Mouse (Mus musculus) liver, adult 2 months (tissue): ENCODE data around the gene Rhoc. TPM values are rescaled to one million over a fixed set of nuclear protein-coding genes. Genes with fewer than 3 reads are reported as not detected.
A peak's percentile ranks its signal among the peaks of the same experiment; 100 is the strongest.

Experiments
- DNase-seq: peaks from one replicate; pipeline ENCODE4 v3.0.0-alpha.2; 2011; ENCODE audit warnings: low read depth, low spot score; ENCODE audit errors: extremely low read depth
- H3K27ac ChIP-seq: fragments of 200-500 bp; replicated peaks from 2 replicates; pipeline ENCODE4 v1.5.1; 2012; ENCODE audit warnings: low read depth, mild to moderate bottlenecking, control low read depth, inconsistent platforms, low read length; ENCODE audit not compliant: insufficient read depth
- H3K27me3 ChIP-seq: fragments of 200-500 bp; 2 replicates; pipeline ENCODE4 v1.6.1; 2012; ENCODE audit warnings: mild to moderate bottlenecking, moderate library complexity, low read length, inconsistent platforms; ENCODE audit not compliant: control insufficient read depth, insufficient read depth
- H3K36me3 ChIP-seq: fragments of 200-500 bp; 2 replicates; pipeline ENCODE4 v1.6.1; 2012; ENCODE audit warnings: low read length, inconsistent platforms; ENCODE audit not compliant: control insufficient read depth, insufficient read depth
- H3K4me1 ChIP-seq: fragments of 200-500 bp; 2 replicates; pipeline ENCODE4 v1.6.1; 2011; ENCODE audit warnings: low read length; ENCODE audit not compliant: control insufficient read depth, insufficient read depth
- H3K4me3 ChIP-seq: fragments of 200-500 bp; 2 replicates; pipeline ENCODE4 v1.5.1; 2011; ENCODE audit warnings: low read depth, mild to moderate bottlenecking, control low read depth, low read length, moderate library complexity; ENCODE audit not compliant: insufficient read depth
- H3K79me2 ChIP-seq: fragments of 200-500 bp; 2 replicates; pipeline ENCODE4 v1.6.1; 2012; ENCODE audit warnings: inconsistent platforms, mild to moderate bottlenecking, low read length, moderate library complexity; ENCODE audit not compliant: control insufficient read depth, insufficient read depth
- H3K9ac ChIP-seq: fragments of 200-500 bp; 2 replicates; pipeline ENCODE4 v1.6.1; 2012; ENCODE audit warnings: low read depth, mild to moderate bottlenecking, control low read depth, inconsistent platforms, low read length
- CTCF ChIP-seq: fragments of 200-500 bp; IDR thresholded peaks from 2 replicates; pipeline ENCODE4 v1.5.1; 2011; ENCODE audit warnings: low read depth, low read length, control low read depth
- POLR2A ChIP-seq: fragments of 200-500 bp; IDR thresholded peaks from 2 replicates; pipeline ENCODE4 v1.6.1; 2011; ENCODE audit warnings: low read length, control low read depth; ENCODE audit not compliant: insufficient read depth; ENCODE audit errors: extremely low read depth
- WGBS: fragments of 180-500 bp; shearing (Covaris S2); methylation state at CpG from one replicate; pipeline ENCODE4 v1.1.7; 2018; 5-methylcytosine and 5-hydroxymethylcytosine counted together
- polyA plus RNA-seq: library from polyadenylated mRNA; depleted of rRNA; stranded (reverse); fragments of >200 nt; gene quantifications from 2 replicates; pipeline ENCODE4 v1.2.3, GENCODE M21; 2012
- total RNA-seq: library from RNA; depleted of rRNA; stranded (reverse); fragments of >200 nt; gene quantifications from 2 replicates; pipeline ENCODE4 v1.2.3, GENCODE M21; 2014

Rhoc gene
- total and polyA plus RNA-seq, 2 experiments, result 10.0 to 11.7 TPM

DNA sequence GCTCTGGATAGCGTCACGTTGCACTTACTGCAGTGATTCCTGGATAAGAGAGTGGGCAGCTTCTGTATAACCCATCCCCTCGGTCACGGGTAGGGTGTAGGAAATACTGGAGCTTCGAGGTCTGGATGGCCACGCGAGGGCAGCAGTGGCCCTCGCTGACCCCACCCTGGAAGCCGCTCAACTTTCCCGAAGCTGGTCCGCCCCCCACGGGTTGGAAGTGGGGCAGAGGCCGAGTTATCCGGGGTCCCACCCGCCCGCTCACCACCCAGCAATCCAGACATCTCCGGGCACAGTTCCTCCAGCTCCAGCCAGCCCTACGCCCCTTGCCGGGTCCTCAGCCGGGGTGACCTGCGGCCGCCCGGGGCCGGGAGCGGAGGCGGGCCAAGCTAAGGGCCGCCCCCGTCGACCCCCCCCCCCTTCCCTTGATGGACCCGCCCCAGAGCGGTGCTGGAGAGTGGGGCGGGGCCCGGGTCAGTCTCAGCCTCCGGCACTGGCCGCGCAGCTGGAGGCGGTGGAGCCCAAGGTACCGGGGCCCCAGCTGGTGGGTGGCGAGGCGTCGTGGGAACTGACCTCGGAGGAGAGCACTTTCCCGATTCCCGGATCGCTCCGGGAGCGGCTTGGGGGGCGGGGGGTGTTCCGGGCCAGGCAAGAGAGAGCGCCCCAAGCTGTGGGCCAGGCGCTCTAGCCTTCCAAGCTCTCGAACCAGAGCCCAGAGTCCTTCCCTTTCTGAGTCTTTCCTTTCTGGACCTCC, 561 bp downstream of the Rhoc start:
- Histone ChIP-seq H3K36me3 (no peaks in the 10 kb centered on the region), H3K27ac (peak overlapping the region; percentile 59), H3K79me2 (no peaks in the 10 kb centered on the region), H3K27me3 (no peaks in the 10 kb centered on the region), H3K4me3 (peak overlapping the region; percentile 82), H3K9ac (peak overlapping the region; percentile 89), H3K4me1 (peaks cover 10% of the 10 kb centered on the region)
- TF ChIP-seq POLR2A (0 out of 2 replicates have a peak, but pooled peaks have one; percentile 15), CTCF (peak; percentile 86)
- 1% methylated on average over 43 of the region's 52 CpGs for WGBS
- peak; percentile 50 for DNase-seq

- Histone ChIP-seq H3K27me3 (no peaks in the 10 kb centered on the region), H3K79me2 (no peaks in the 10 kb centered on the region), H3K36me3 (no peaks in the 10 kb centered on the region), H3K4me1 (peaks cover 15% of the 10 kb centered on the region), H3K9ac (peak overlapping the region; percentile 89), H3K4me3 (peak overlapping the region; percentile 82), H3K27ac (peak overlapping the region; percentile 59)
- TF ChIP-seq CTCF (no peak), POLR2A (no peak)
- WGBS, result 4% methylated on average over 10 of the region's 10 CpGs
- no peak for DNase-seq
Measured at GRCm38 (mm10) chr3:104789312-104789605, 1.1 kb downstream of the Rhoc start.

DNA sequence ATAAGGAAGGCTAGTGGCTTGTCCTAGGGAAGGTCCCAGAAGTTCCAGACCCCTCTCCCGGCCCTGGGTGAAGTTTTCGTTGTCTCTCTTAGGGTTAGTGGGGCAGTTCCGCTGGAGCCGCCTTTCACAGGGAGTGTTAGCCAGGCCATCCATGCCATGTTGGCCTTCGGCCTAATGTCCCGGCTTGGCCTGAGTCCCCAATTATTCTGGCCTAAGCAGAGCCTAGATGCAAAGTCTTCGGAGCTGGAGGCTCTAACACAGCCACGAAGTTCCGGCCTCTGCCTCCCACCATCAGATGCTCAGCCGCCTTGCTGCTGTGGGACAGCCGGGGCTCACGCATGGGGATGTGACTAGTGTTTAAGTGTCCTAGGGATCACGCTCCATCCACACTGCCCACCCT, 1.6 kb downstream of the Rhoc start:
- H3K4me3 ChIP-seq, result peak overlapping the region; percentile 82
- H3K27me3 ChIP-seq, result no peaks in the 10 kb centered on the region
- peak overlapping the region; percentile 7 for H3K9ac ChIP-seq
- no peaks in the 10 kb centered on the region for H3K79me2 ChIP-seq
- WGBS, result 21% methylated on average over 13 of the region's 13 CpGs
- no peaks in the 10 kb centered on the region for H3K36me3 ChIP-seq
- H3K27ac ChIP-seq, result no peak overlapping the region
- DNase-seq, result peak; percentile 42
- H3K4me1 ChIP-seq, result peaks cover 17% of the 10 kb centered on the region
- TF ChIP-seq POLR2A (no peak), CTCF (no peak)

DNA sequence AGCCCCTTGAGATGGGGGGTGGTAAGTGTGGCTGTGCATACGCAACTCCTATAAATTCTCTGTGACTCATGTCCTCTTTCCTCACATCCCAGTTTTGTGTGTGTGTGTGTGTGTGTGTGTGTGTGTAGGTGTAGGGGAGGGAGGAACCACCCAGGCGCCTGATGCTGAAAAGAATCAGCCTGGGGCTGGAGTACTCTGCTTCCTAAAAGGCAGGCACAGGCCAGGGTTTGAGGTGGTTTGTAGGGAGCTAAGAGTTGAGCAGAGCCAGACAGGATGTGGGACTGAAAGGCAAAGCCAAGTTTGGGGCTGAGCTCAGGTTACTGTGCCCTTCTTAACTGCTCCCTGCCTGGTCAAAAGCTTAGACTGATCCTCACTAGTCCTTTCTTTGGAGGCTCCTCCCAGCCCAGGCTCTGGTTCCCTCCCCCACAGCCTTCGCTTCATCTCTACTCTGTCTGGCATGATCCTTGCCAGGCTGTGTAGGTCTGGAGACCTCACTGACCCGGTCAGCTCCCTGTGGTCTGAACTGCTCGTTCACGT, 2.3 kb downstream of the Rhoc start:
- Histone ChIP-seq H3K36me3 (no peaks in the 10 kb centered on the region), H3K9ac (no peak overlapping the region), H3K27ac (no peak overlapping the region), H3K27me3 (no peaks in the 10 kb centered on the region), H3K4me1 (peaks cover 17% of the 10 kb centered on the region), H3K4me3 (peak overlapping the region; percentile 45; the same call in 1 of the 2 replicates), H3K79me2 (no peaks in the 10 kb centered on the region)
- 50% methylated on average over 6 of the region's 6 CpGs for WGBS
- TF ChIP-seq CTCF (no peak), POLR2A (no peak)
- no peak for DNase-seq

- TF ChIP-seq CTCF (no peak), POLR2A (no peak)
- no peaks in the 10 kb centered on the region for H3K79me2 ChIP-seq
- H3K4me1 ChIP-seq, result peaks cover 17% of the 10 kb centered on the region
- no peak for DNase-seq
- no peaks in the 10 kb centered on the region for H3K36me3 ChIP-seq
- H3K27ac ChIP-seq, result no peak overlapping the region
- 69% methylated on average over 4 of the region's 4 CpGs for WGBS
- H3K27me3 ChIP-seq, result no peaks in the 10 kb centered on the region
- H3K4me3 ChIP-seq, result no peak overlapping the region
- no peak overlapping the region for H3K9ac ChIP-seq
Measured at GRCm38 (mm10) chr3:104791017-104791416, 2.8 kb downstream of the Rhoc start.

- H3K79me2 ChIP-seq, result no peaks in the 10 kb centered on the region
- no peak for DNase-seq
- H3K9ac ChIP-seq, result no peak overlapping the region
- peaks cover 17% of the 10 kb centered on the region for H3K4me1 ChIP-seq
- 93% methylated on average over 8 of the region's 8 CpGs for WGBS
- H3K27ac ChIP-seq, result no peak overlapping the region
- H3K4me3 ChIP-seq, result no peak overlapping the region
- TF ChIP-seq CTCF (no peak), POLR2A (no peak)
- no peaks in the 10 kb centered on the region; the same call in 1 of the 2 replicates for H3K36me3 ChIP-seq
- H3K27me3 ChIP-seq, result no peaks in the 10 kb centered on the region
Measured at GRCm38 (mm10) chr3:104791671-104792070, 3.5 kb downstream of the Rhoc start.
